Mouse (Mus musculus): Measurements from ENCODE around the gene Arf4. TPM values are rescaled to one million over a fixed set of nuclear protein-coding genes. Genes with fewer than 3 reads are reported as not detected.

The Arf4 gene
- polyA plus RNA-seq, 1 experiment, result 128 TPM

GRCm38 (mm10) chr14:26662488-26662887 is 24.6 kb downstream of the Arf4 start:
- no peak for TF ChIP-seq E2F4 (IDR thresholded peaks at IDR 0.05; ENCODE audit: insufficient read depth)
- no peak overlapping the region for H3ac ChIP-seq (ENCODE audit: control insufficient read depth, insufficient read length)
- H3K27me3 ChIP-seq (ENCODE audit: control insufficient read depth, insufficient read depth, insufficient read length), result no peaks in the 10 kb centered on the region
- H3K79me2 ChIP-seq (ENCODE audit: control insufficient read depth, insufficient read depth), result peaks cover 25% of the 10 kb centered on the region
- H3K36me3 ChIP-seq (ENCODE audit: control insufficient read depth, insufficient read depth), result peaks cover 29% of the 10 kb centered on the region
- no peak overlapping the region for H3K4me2 ChIP-seq (ENCODE audit: low read depth)
- H3K4me3 ChIP-seq, result no peak overlapping the region

GRCm38 (mm10) chr14:26663851-26664250 is 26.0 kb downstream of the Arf4 start:
- Histone ChIP-seq H3K4me2 (ENCODE audit: low read depth) (no peak overlapping the region), H3K27me3 (ENCODE audit: control insufficient read depth, insufficient read depth, insufficient read length) (no peaks in the 10 kb centered on the region), H3K79me2 (ENCODE audit: control insufficient read depth, insufficient read depth) (peaks cover 34% of the 10 kb centered on the region), H3ac (ENCODE audit: control insufficient read depth, insufficient read length) (no peak overlapping the region), H3K36me3 (ENCODE audit: control insufficient read depth, insufficient read depth) (peaks cover 29% of the 10 kb centered on the region), H3K4me3 (no peak overlapping the region)
- TF ChIP-seq E2F4 (IDR thresholded peaks at IDR 0.05; ENCODE audit: insufficient read depth) (no peak), POLR2A (IDR thresholded peaks at IDR 0.05; ENCODE audit: insufficient read length, low read depth) (no peak), TCF12 (IDR thresholded peaks at IDR 0.05; ENCODE audit: insufficient read depth, poor library complexity, severe bottlenecking) (no peak), MYOD1 (IDR thresholded peaks at IDR 0.05; ENCODE audit: control insufficient read depth in 1 of 3, insufficient read length in 2 of 3, low read depth in 2 of 3) (no peak), MYOG (IDR thresholded peaks at IDR 0.05; ENCODE audit: control insufficient read depth in 1 of 3, insufficient read depth in 1 of 3, insufficient read length in 2 of 3, low read depth in 2 of 3) (no peak), POLR2AphosphoS2 (IDR thresholded peaks at IDR 0.05; ENCODE audit: insufficient read length, low read depth) (no peak), CEBPB (IDR thresholded peaks at IDR 0.05; ENCODE audit: insufficient read depth, poor library complexity, severe bottlenecking) (no peak), MAX (IDR thresholded peaks at IDR 0.05; ENCODE audit: low read depth) (no peak), USF1 (IDR thresholded peaks at IDR 0.05; ENCODE audit: low read depth) (no peak), REST (IDR thresholded peaks at IDR 0.05; ENCODE audit: insufficient read depth, insufficient read length) (no peak), TCF3 (IDR thresholded peaks at IDR 0.05; ENCODE audit: insufficient read length, low read depth) (no peak), SRF (IDR thresholded peaks at IDR 0.05; ENCODE audit: control insufficient read depth, insufficient read length, low read depth) (no peak)

GRCm38 (mm10) chr14:26667991-26668370 is 30.1 kb downstream of the Arf4 start:
- H3K27me3 ChIP-seq (ENCODE audit: control insufficient read depth, insufficient read depth, insufficient read length), result no peaks in the 10 kb centered on the region
- H3K36me3 ChIP-seq (ENCODE audit: control insufficient read depth, insufficient read depth), result peaks cover 29% of the 10 kb centered on the region
- TF ChIP-seq E2F4 (IDR thresholded peaks at IDR 0.05; ENCODE audit: insufficient read depth) (no peak), TCF12 (IDR thresholded peaks at IDR 0.05; ENCODE audit: insufficient read depth, poor library complexity, severe bottlenecking) (no peak), TCF3 (IDR thresholded peaks at IDR 0.05; ENCODE audit: insufficient read length, low read depth) (no peak), POLR2A (IDR thresholded peaks at IDR 0.05; ENCODE audit: insufficient read length, low read depth) (no peak), USF1 (IDR thresholded peaks at IDR 0.05; ENCODE audit: low read depth) (no peak), MYOD1 (IDR thresholded peaks at IDR 0.05; ENCODE audit: control insufficient read depth in 1 of 3, insufficient read length in 2 of 3, low read depth in 2 of 3) (no peak), CEBPB (IDR thresholded peaks at IDR 0.05; ENCODE audit: insufficient read depth, poor library complexity, severe bottlenecking) (no peak), POLR2AphosphoS2 (IDR thresholded peaks at IDR 0.05; ENCODE audit: insufficient read length, low read depth) (no peak), SRF (IDR thresholded peaks at IDR 0.05; ENCODE audit: control insufficient read depth, insufficient read length, low read depth) (no peak), MAX (IDR thresholded peaks at IDR 0.05; ENCODE audit: low read depth) (no peak), REST (IDR thresholded peaks at IDR 0.05; ENCODE audit: insufficient read depth, insufficient read length) (no peak), MYOG (IDR thresholded peaks at IDR 0.05; ENCODE audit: control insufficient read depth in 1 of 3, insufficient read depth in 1 of 3, insufficient read length in 2 of 3, low read depth in 2 of 3) (no peak)
- H3ac ChIP-seq (ENCODE audit: control insufficient read depth, insufficient read length), result peak overlapping the region; percentile 35
- peaks cover 34% of the 10 kb centered on the region for H3K79me2 ChIP-seq (ENCODE audit: control insufficient read depth, insufficient read depth)
- peak overlapping the region; percentile 81 for H3K4me2 ChIP-seq (ENCODE audit: low read depth)
- H3K4me3 ChIP-seq, result peak overlapping the region; percentile 81

GRCm38 (mm10) chr14:26668371-26669291 is 30.8 kb downstream of the Arf4 start:
- Histone ChIP-seq H3K36me3 (ENCODE audit: control insufficient read depth, insufficient read depth) (peaks cover 26% of the 10 kb centered on the region), H3K4me3 (peak overlapping the region; percentile 81), H3K79me2 (ENCODE audit: control insufficient read depth, insufficient read depth) (peaks cover 34% of the 10 kb centered on the region), H3ac (ENCODE audit: control insufficient read depth, insufficient read length) (peak overlapping the region; percentile 35), H3K27me3 (ENCODE audit: control insufficient read depth, insufficient read depth, insufficient read length) (no peaks in the 10 kb centered on the region), H3K4me2 (ENCODE audit: low read depth) (peak overlapping the region; percentile 81)
- TF ChIP-seq REST (IDR thresholded peaks at IDR 0.05; ENCODE audit: insufficient read depth, insufficient read length) (no peak), MAX (IDR thresholded peaks at IDR 0.05; ENCODE audit: low read depth) (no peak), USF1 (IDR thresholded peaks at IDR 0.05; ENCODE audit: low read depth) (no peak), TCF3 (IDR thresholded peaks at IDR 0.05; ENCODE audit: insufficient read length, low read depth) (no peak), MYOG (IDR thresholded peaks at IDR 0.05; ENCODE audit: control insufficient read depth in 1 of 3, insufficient read depth in 1 of 3, insufficient read length in 2 of 3, low read depth in 2 of 3) (no peak), E2F4 (IDR thresholded peaks at IDR 0.05; ENCODE audit: insufficient read depth) (no peak), POLR2AphosphoS2 (IDR thresholded peaks at IDR 0.05; ENCODE audit: insufficient read length, low read depth) (no peak), SRF (IDR thresholded peaks at IDR 0.05; ENCODE audit: control insufficient read depth, insufficient read length, low read depth) (no peak), POLR2A (IDR thresholded peaks at IDR 0.05; ENCODE audit: insufficient read length, low read depth) (no peak), MYOD1 (IDR thresholded peaks at IDR 0.05; ENCODE audit: control insufficient read depth in 1 of 3, insufficient read length in 2 of 3, low read depth in 2 of 3) (no peak), CEBPB (IDR thresholded peaks at IDR 0.05; ENCODE audit: insufficient read depth, poor library complexity, severe bottlenecking) (no peak), TCF12 (IDR thresholded peaks at IDR 0.05; ENCODE audit: insufficient read depth, poor library complexity, severe bottlenecking) (no peak)

Data from myocyte (in vitro differentiated cells).